In genomic region chr6:14899021-14899610, GRCm38 (mm10) we compare ENCODE assay signal across 9 mouse cellular contexts. TPM values are rescaled to one million over a fixed set of nuclear protein-coding genes. Genes with fewer than 3 reads are reported as not detected.
DNase-seq lines count a peak whose midpoint lies in the region; ATAC-seq lines count a peak whose summit lies in the region.
"Had no signal": no experiment of that assay in that cellular context is flagged by ENCODE, and none has a peak within 500 bp of the region (broad histone marks: within the 10 kb centered on the region; RNA-seq: fewer than 3 reads in every experiment).

No protein-coding gene starts in this region.

- H3K9ac ChIP-seq in kidney, embryonic 14.5 days (ENCODE audit: low read depth, low read length) = no peak overlapping the region
- no peak overlapping the region for H3K9ac ChIP-seq in liver, embryonic 12.5 days

- DNase-seq in kidney, postnatal 25 days = no peak
- peak; percentile 12 for DNase-seq in forelimb bud, embryonic 11.5 days (ENCODE audit: low read depth, low spot score)
- DNase-seq in retina, postnatal 1 day = peak; percentile 40
- DNase-seq in adrenal gland, adult 18-20 months (ENCODE audit: low spot score in 2 of 2) = no peak
- DNase-seq in T-cell, adult 2 months (ENCODE audit: low spot score) = no peak
- no peak for DNase-seq in thymus, postnatal 36 days

- 12% methylated on average over 19 of the region's 19 CpGs for WGBS in kidney, embryonic 14.5 days
- WGBS in liver, embryonic 12.5 days (ENCODE audit: insufficient replicate concordance) = 4% methylated on average over 19 of the region's 19 CpGs

- peak overlapping the region; percentile 93 for H3K4me2 ChIP-seq in kidney, embryonic 14.5 days (replicated peaks; ENCODE audit: low read depth, low read length)
- peak overlapping the region; percentile 71 for H3K4me2 ChIP-seq in liver, embryonic 12.5 days

- no peaks in the 10 kb centered on the region for H3K36me3 ChIP-seq in kidney, embryonic 14.5 days (ENCODE audit: control insufficient read depth, insufficient read depth, low read length)
- H3K36me3 ChIP-seq in liver, embryonic 12.5 days = no peaks in the 10 kb centered on the region

- H3K4me3 ChIP-seq in kidney, embryonic 14.5 days (ENCODE audit: low read length) = no peak overlapping the region
- H3K4me3 ChIP-seq in liver, embryonic 12.5 days = 0 out of 2 replicates have a peak overlapping the region, but pooled peaks have one; percentile 58

- peaks cover 24% of the 10 kb centered on the region for H3K27me3 ChIP-seq in kidney, embryonic 14.5 days (ENCODE audit: control insufficient read depth, insufficient read depth, low read length)
- H3K27me3 ChIP-seq in liver, embryonic 12.5 days (replicated peaks) = peaks cover 63% of the 10 kb centered on the region
- H3K27me3 ChIP-seq: CH12.LX had no signal

- 0 out of 2 replicates have a peak, but pooled peaks cover 13% of the 10 kb centered on the region for H3K4me1 ChIP-seq in kidney, embryonic 14.5 days (ENCODE audit: control insufficient read depth, insufficient read depth, low read length)
- H3K4me1 ChIP-seq in liver, embryonic 12.5 days = peaks cover 5% of the 10 kb centered on the region; the same call in 1 of the 2 replicates

- no peaks in the 10 kb centered on the region for H3K9me3 ChIP-seq in kidney, embryonic 14.5 days (ENCODE audit: control insufficient read depth, low read length)
- no peaks in the 10 kb centered on the region for H3K9me3 ChIP-seq in liver, embryonic 12.5 days (replicated peaks)

- no peak for ATAC-seq in kidney, embryonic 14.5 days (ENCODE audit: low FRiP score, low TSS enrichment)
- ATAC-seq in liver, embryonic 12.5 days = no peak

- no peak overlapping the region for H3K27ac ChIP-seq in kidney, embryonic 14.5 days (ENCODE audit: low read depth, low read length)
- no peak overlapping the region for H3K27ac ChIP-seq in liver, embryonic 12.5 days

RNA-seq across cellular contexts. Expression of gene Foxp2, which starts 2.0 kb away (rescaled TPM):
- 7.9 and 8.7 TPM in 2 replicates for polyA plus RNA-seq in kidney, embryonic 14.5 days (2014; fragmentation: Nextera tagmentation; extraction: Ambion mirVana)
- 1.4 and 1.7 TPM in 2 replicates for polyA plus RNA-seq in liver, embryonic 12.5 days (2016; fragmentation: Nextera tagmentation; extraction: Ambion mirVana)
- 1 to 10 TPM; 3.8 to 4.6 TPM for total RNA-seq in adrenal gland, adult 18-20 months (2021)
- total RNA-seq: CH12.LX had no signal

Comparison
In these comparisons a context has a peak if more than half of its experiments do, and no peak if none do; other contexts are left out.
1. DNase-seq: peak in forelimb bud, embryonic 11.5 days (single experiment) and retina, postnatal 1 day (single experiment); none in kidney, postnatal 25 days (0 of 2), adrenal gland, adult 18-20 months (0 of 2), T-cell, adult 2 months (single experiment) and thymus, postnatal 36 days (0 of 2).